Mouse (Mus musculus): ENCODE results near the gene Chmp2a.

Gene Chmp2a

DNA sequence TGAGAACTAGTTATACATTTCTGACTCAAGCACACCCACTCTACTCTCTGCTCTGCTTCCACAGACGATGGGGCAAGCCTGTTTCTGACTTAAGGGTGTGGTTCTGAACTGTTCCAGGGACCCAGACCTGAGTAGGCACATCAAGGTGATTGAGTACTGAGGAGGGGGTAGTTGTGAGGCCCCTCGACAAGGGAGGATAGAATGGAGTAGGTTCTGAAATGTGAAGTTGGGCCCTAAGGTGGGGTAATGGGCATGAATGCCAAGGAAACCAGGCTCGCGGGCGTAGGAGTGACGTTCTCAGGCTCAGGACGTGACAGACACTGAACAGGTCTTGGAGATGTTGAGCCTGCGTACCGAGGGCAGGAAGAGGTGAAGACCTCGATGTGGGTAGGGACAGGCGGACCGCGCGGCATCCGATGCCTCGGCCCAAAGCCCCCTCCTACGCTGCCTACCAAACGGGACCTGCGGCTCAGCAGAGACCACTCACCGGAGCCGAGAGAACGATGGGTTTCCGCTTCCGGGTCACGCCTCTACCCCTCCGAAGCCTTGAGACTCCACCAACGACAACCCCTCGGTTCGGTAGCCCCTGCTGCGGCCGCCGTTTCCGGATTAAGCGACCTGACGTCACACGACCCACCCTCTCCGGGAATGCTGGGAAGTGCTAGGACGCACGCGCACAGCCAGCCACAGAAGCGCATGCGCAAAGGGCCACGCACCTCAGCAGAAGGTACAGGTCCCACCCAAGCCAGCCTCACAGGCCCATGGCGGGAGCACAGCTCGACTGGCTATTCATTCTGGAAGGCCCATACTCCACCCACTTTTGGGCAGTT lies at the start of gene Chmp2a:
Gene Chmp2a (minus strand): TSS at position 660 of the 830 bp plus-strand sequence.
- DNase-seq: peak; percentile 97

DNA sequence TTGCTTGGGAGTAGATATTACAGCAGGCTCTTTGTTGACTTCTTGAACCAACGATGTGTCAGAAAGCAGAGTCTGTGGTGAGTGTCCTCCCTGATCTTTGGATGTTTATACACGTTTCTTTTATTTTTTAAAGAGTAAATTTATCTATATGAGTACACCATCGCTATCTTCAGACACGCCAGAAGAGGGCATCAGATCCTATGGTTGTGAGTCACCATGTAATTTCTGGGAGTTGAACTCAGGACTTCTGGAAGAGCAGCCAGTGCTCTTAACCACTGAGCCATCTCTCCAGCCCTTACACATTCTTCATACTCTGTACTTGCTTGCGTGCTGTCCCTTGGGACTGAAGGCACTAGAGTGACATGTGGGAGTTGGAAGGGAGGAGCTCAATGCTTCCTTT lies 37.7 kb upstream of the Chmp2a start:
- no peak for DNase-seq

GRCm38 (mm10) chr7:13063399-13063798 lies 28.8 kb upstream of the Chmp2a start:
- peak; percentile 23 to 24 for DNase-seq

DNA sequence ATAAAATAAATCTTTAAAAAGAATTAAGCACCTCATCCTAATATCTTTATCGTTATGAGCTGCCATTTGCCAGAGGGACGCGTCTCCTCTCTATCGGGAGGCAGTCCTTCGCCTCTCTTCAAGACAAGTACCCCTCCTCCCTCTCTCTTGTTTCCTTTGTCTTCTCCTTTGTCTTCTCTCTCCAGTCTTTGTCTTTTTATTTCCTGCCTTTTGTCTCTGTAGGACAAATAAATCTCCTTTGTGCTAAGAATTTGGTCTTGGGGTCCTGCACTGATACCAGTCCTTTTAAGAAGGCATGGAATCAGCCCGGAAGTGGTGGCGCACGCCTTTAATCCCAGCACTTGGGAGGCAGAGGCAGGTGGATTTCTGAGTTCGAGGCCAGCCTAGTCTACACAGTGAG lies 24.9 kb upstream of the Chmp2a start:
- DNase-seq: no peak

DNA sequence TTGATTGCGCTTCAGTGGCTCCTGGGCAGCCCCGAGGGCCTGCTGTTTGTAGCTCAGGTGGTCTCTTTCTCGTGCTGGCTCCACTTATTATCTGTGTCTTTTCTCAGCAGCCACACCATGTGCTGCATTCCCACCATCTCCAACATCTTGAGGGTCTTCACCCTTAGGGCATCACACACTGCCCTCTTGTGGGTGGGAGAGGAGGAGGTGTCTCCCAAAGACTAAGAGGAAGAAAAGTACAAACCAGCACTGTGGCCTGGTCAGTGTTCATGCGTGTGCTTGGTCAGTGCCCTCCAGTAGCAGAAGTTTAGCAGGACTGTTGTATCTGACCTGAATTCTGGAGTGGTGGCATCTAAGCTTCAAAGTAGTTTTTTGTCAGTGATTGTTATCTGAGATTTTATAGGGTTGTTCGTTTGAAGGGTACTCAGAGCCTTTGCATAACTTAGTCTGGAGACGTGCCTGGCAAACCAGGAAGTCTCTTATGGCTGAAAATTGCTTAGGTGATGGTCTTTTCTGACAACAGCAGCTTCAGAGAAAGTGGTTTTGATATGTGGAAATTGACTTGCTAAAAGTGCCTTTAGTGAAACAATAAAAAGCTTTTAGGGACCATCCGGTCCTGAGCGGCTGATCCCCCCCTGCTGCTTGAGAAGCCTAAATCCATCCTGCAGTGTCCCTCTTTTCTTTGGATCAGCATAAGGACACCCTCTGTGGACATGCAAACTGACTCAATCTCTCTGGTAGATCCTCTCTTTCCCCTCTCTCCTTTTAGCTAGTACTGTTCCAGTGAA lies 22.5 kb upstream of the Chmp2a start:
- DNase-seq: no peak

DNA sequence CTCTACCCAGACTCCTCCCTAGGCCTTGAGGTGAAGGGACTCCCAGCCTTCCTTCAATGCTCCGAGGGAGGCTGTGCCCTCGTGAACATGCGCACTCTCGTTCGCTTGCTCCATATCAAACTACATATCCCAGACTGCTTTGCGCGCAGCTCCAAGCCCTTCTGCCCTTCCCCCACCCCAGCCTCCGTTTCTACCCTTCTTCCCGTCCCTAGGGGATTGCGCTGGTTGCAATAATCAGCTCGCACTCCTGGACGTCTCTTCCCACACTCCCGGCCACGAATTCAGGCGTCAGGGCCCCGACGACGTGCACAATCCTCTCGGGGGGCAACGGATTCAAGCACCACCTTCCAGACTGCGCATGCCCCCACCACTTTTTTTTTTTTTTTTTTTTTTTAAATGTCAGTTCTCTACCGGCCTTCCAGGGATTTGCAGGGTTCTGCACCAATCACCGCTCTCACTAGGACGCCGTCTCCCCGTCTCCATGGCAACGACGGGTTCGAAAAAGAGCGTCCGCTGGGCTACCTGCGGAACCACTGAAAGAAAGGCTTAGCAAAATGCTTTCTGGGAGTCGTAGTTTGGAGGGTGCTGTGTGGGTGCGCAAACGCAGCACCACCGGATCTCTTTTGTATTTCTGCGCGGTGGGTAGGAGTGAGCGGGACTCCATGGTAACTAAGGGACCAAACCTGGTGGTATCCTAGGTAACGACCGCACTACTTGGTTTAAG lies 19.8 kb upstream of the Chmp2a start, which contains the start of gene Mzf1:
Gene Mzf1 (minus strand): TSS at position 478 of the 724 bp plus-strand sequence.
- peak; percentile 90 for DNase-seq

DNA sequence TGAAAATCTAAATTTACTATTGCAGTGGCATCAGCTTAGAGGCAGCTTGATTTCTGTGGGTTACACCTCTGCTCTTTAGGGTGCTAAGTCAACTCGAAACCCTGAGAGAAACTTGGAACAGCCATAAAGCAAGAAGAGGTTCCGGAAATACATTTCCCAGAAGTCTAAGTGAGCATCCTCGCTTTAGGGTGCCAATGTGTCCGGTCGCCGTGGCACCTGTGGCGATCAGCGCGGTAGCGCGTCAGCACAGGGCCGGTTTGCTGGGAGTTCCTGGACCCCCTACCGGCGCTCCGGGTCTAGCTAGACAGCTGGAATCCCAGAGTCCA lies 19.3 kb upstream of the Chmp2a start:
- no peak for DNase-seq

DNA sequence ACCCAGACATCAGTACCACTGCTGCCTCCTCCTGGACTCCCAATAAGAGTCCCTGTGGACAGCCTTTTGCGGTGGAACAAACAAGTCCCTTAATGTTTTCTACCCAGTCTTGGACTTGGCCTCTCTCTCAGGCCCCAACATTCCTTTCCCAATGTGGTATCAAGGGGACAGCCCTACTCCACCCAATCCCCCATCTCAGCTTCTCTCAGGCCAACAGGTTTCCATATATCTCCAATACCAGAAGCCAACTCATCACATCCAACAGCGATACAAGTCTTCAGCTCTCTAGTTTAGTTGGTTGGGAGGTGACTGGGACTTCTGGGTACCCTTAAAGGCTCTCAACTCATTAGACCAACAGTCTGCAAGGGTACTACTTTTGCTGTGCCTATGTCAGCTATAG lies 18.9 kb upstream of the Chmp2a start:
- DNase-seq: no peak

GRCm38 (mm10) chr7:13053001-13053400 lies 18.4 kb upstream of the Chmp2a start:
- no peak for DNase-seq

- peak; percentile 83 to 86 for DNase-seq
Measured at GRCm38 (mm10) chr7:13046084-13046483, 11.5 kb upstream of the Chmp2a start.

DNA sequence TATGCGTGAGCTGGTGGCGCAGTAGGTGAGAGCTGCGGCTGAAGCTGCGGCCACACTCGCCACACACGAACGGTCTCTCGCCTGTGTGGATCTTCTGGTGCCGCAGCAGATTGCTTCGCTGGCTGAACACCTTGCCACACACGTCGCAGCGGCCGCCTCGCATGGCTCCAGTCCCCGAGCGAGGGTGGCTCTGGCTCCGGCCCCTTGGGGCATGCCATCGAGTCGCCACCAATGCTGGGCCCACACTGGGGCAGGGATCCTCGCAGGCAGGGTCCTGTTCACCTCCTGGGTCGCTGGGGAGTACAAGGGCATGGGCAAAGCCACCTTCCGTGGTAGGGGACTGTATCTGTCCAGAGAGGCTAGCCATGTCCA lies 9.6 kb upstream of the Chmp2a start:
- no peak for DNase-seq

DNA sequence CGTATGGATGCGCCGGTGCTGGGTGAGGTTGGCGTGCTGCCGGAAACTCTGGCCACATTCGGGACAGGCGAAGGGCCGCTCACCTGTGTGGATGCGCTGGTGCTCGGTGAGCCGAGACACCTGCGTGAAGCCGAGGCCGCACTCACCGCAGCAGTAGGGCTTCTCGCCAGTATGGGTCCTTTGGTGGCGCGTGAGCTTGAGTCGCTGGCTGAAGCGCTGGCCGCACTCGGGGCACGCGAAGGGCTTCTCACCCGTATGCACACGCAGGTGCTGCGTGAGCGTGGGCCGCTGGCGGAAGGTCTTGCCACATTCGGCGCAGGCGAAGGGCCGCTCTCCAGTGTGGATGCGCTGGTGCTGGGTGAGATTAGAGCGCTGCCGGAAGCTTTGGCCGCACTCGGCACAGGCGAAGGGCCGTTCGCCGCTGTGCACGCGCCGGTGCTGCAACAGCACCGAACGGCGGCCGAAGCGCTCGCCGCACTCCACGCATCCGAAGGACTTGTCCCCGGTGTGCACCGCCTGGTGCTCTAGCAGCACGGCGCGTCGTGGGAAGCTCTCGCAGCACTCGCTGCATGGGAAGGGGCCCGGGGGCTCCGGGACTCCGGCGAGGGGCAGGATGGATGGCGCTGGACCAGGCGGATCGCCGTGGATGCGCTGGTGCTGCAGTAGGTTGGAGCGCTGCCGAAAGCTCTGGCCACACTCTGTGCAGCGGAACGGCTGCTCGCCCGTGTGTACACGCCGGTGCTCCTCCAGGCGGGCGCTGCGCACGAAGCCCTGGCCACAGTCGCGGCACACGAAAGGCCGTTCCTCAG lies 9.0 kb upstream of the Chmp2a start:
- DNase-seq: peak; percentile 11 to 25

GRCm38 (mm10) chr7:13043120-13043444 lies 8.5 kb upstream of the Chmp2a start:
- no peak for DNase-seq

- DNase-seq: no peak
Measured at GRCm38 (mm10) chr7:13042511-13042910, 7.9 kb upstream of the Chmp2a start.

- DNase-seq: no peak
Measured at GRCm38 (mm10) chr7:13041256-13041655, 6.6 kb upstream of the Chmp2a start.

DNA sequence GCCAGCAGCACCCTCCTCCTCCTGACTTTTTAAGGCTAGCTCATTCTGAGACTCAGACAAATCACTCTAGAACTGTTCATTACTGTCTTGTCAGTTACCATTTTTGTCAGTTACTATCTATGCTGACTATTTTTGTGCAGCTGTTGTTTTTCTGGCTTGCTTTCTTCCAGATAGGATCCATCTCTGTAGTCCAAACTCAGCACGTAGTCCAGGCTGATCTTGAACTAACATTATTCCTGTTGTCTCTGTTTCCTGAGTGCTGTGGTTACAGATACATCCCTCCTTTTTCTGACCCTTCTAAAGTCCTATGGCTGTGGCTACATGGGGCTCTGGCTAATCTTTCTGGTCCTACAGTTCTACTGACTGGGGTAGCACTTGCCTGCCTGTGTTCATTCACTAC lies 4.6 kb upstream of the Chmp2a start:
- no peak for DNase-seq

GRCm38 (mm10) chr7:13038621-13039169 lies 4.1 kb upstream of the Chmp2a start:
- no peak for DNase-seq

DNA sequence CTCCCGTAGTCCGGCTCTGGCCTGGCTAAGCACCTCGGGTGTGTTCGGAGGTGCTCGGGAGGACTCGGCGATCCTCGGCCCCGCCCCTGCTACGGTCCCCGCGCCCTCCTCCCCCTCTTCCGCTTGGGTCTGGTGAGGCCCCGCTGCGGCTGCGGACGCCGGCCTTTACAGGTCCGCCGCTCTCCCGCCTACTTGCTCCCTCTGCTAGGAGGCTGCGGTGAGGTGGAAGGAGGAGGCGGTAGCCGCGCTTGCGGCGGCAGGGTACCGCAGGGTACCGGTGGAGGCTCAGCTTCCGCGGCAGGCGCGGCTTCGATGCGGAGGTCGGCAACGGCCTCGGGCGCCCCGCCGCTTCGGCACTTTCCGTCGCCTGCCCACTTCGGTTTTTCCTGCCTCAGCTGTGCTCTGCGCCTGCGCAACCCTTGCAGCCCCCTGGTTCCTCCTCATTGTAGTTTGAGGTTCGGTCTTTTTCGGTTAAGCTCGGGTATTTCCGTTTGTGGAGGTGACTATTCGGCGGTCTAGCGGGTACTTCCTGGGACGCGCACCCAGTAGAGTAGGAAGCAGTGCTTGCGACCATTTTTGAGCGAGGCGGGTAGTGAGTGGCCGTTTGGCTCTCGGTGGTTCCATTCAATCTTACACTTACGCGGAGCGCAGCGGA lies 3.4 kb upstream of the Chmp2a start, which contains the start of gene Ube2m:
Gene Ube2m (minus strand): TSS at position 375 of the 655 bp plus-strand sequence.
- peak; percentile 97 for DNase-seq

DNA sequence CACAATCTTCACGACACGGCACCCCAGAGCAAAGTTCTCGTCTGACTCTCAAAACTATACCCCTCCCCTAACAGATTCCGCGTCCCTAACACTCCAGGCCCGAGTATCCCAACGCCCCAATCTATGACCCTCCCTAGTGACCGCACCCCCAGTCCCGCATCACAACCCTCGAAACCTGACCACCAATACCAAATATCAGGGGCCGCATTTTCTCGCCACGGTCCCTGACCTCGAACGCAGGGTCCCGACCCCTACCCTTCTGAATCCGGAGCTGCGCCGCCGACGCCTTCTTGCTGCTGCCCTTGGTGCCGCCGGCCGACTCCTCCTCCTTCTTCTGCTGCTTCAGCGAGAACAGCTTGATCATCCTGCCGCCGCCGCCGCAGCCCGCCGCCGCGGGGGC lies 2.8 kb upstream of the Chmp2a start:
- no peak for DNase-seq

DNA sequence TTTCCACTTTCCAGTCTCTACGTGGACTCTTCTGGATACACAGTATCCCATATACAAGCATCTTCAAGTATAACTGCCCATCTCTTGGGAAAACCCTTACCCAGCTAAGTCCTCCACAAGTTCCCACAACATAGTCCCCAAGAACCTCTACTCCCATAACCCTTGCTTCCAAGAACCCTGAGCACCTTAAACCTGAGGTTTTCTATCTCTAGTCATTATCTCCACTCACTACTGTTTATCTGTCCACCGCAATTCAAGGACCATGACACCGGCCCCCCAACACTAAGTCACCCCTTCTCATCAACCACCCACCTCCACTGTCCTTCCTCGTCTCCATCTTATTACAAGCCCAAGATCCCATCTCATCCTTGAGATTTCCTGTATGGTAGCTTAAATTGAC lies 2.2 kb upstream of the Chmp2a start:
- DNase-seq: no peak

DNA sequence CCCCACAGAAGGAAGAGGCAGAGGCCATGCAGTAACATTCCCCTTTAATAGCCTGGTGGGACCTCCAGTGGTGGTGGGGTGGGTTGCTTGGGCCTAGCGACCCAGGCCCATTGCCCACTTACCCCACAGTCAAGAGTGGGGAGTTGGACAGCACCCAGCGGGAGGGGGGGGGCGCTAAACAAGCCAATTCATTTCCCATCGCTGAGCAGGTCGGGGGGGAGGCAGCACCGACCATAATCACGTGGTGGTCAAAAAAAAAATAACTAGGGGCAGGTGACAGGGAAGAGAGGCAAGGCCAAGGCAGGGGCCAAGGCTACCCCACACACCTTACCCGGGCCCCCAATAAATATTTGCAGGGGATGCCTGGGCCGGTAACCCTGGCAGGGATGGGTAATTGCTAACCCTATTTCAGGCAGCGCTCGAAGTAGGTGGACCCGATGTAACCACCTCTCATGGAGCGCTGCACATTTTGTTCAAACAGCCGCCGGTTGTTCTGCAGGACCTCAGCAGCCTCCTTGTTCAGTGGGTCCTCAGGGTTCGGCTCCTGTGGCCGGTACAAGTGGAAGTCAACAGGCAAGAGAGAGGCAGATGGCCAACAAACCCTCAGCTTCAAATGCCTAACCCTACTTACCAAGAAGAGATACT lies 726 bp upstream of the Chmp2a start:
- no peak for DNase-seq

All from B cell, adult 2 months (primary cell).